Mouse (Mus musculus) liver, embryonic 11.5 days (tissue): ENCODE measurements around the gene Sdc1. TPM values are rescaled to one million over a fixed set of nuclear protein-coding genes. Genes with fewer than 3 reads are reported as not detected.

Experiments
- ATAC-seq: fragments of 200-750 bp; cut with Nextera tagmentation; replicated peaks from 2 replicates; pipeline ENCODE4 v1.8.0; 2017; ENCODE audit warnings: moderate number of reproducible peaks, mild to moderate bottlenecking, moderate TSS enrichment, moderate library complexity; ENCODE audit not compliant: low FRiP score
- DNase-seq: peaks from one replicate; pipeline ENCODE4 v3.0.0-alpha.2; 2017; ENCODE audit warnings: low spot score
- H3K27ac ChIP-seq: fragments of 300-500 bp; sonication (generic); 2 replicates; pipeline ENCODE4 v1.5.1; 2014; ENCODE audit warnings: mild to moderate bottlenecking, low read depth, low read length, control low read depth
- H3K27me3 ChIP-seq: fragments of 300-500 bp; sonication (generic); replicated peaks from 2 replicates; pipeline ENCODE4 v1.6.1; 2014; ENCODE audit warnings: low read length, mixed read lengths; ENCODE audit not compliant: control insufficient read depth, insufficient read depth
- H3K36me3 ChIP-seq: fragments of 300-500 bp; sonication (generic); 2 replicates; pipeline ENCODE4 v1.6.1; 2014; ENCODE audit warnings: mild to moderate bottlenecking, low read length, moderate library complexity, mixed read lengths; ENCODE audit not compliant: control insufficient read depth, insufficient read depth
- H3K4me1 ChIP-seq: fragments of 300-500 bp; sonication (generic); replicated peaks from 2 replicates; pipeline ENCODE4 v1.6.1; 2014; ENCODE audit warnings: low read length, mixed read lengths; ENCODE audit not compliant: control insufficient read depth, insufficient read depth
- H3K4me2 ChIP-seq: fragments of 300-500 bp; sonication (generic); 2 replicates; pipeline ENCODE4 v1.6.1; 2014; ENCODE audit warnings: mild to moderate bottlenecking, control low read depth, moderate library complexity
- H3K4me3 ChIP-seq: fragments of 300-500 bp; sonication (generic); 2 replicates; pipeline ENCODE4 v1.5.1; 2014; ENCODE audit warnings: low read depth, low read length, control low read depth
- H3K9ac ChIP-seq: fragments of 300-500 bp; sonication (generic); 2 replicates; pipeline ENCODE4 v1.6.1; 2014; ENCODE audit warnings: low read depth, low read length, control low read depth
- H3K9me3 ChIP-seq: fragments of 300-500 bp; sonication (generic); 2 replicates; pipeline ENCODE4 v1.6.1; 2016; ENCODE audit warnings: low read length, inconsistent platforms, mixed read lengths; ENCODE audit not compliant: control insufficient read depth
- WGBS: fragments of 180-500 bp; shearing (Covaris S2); extraction: QIAGEN DNeasy Blood & Tissue Kit; methylation state at CpG from one replicate; pipeline ENCODE4 v1.1.7; 2014; 5-methylcytosine and 5-hydroxymethylcytosine counted together
- polyA plus RNA-seq: library from polyadenylated mRNA; unstranded; fragments of >200 nt; fragmentation: Nextera tagmentation; extraction: Ambion mirVana; gene quantifications from 2 replicates; pipeline ENCODE4 v1.2.1, GENCODE M21; 2014

Gene Sdc1
- polyA plus RNA-seq, 1 experiment from 2014 or later = 50.2 TPM

DNA sequence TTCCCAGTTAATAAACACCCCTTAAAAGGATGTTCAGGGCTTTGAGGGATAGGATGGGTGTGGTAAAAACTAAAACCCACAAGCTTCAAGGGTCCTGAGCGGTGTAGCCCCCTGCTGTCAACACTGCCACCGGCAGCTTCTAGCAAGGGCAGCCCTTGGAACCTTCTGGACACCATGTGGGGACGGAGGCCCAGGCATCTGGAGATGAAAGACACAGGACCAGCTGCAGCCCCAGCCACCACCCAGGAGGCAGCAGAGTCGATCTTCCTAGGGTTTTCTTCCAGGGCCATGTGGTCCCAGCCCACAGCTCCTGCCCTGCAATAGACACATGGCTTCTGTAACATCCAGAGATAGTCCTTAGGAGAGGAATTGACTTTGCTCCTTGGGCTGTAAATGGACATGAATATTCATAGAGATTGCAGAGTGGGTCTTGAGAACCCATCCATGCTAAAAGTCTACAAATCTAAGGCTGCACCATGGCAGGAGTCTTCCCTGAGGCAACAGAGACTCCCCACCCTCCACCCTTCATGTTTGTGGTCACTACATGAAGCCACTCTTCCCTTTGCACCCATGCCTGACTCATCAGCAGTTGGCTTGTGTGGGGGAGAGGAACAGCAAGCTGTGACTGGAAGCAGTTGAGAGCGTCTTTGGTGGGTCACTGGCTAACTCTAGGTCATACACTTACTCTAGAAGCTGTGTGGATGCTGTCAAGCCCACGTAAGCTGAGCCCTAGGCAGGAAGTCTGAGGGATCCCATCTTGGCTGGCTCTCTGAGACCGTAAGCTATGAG, 34.0 kb downstream of the Sdc1 start:
- no peak for ATAC-seq
- no peak overlapping the region for H3K4me3 ChIP-seq
- no peak overlapping the region for H3K27ac ChIP-seq
- H3K9ac ChIP-seq = no peak overlapping the region
- no peak overlapping the region for H3K4me2 ChIP-seq
- no peak for DNase-seq
- no peaks in the 10 kb centered on the region for H3K36me3 ChIP-seq
- H3K9me3 ChIP-seq = no peaks in the 10 kb centered on the region
- 66% methylated on average over 7 of the region's 7 CpGs for WGBS
- H3K4me1 ChIP-seq = no peaks in the 10 kb centered on the region
- no peaks in the 10 kb centered on the region for H3K27me3 ChIP-seq

DNA sequence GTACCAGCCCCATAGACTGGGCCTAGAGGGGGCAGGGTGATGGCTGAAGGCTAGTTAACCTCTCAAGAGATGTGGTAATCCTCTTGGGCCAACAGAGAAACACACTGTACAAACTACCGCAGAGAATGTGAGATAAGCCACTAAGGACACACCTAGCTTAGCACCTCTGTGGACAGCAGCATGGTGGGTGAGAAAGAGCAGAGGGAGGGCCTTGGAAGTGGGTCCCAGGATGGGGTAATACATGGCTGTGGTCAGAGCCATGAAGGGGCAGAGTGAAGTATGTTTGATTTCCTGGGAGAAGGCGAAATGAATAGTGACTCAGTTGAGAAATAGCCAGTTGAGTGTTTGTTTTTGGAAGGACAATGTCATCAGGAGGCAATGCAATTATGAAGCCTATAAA, 38.0 kb downstream of the Sdc1 start:
- DNase-seq (no peak), ATAC-seq (no peak)

GRCm38 (mm10) chr12:8809626-8810025, 38.5 kb downstream of the Sdc1 start:
- ATAC-seq (no peak), DNase-seq (no peak)
- H3K9me3 ChIP-seq = no peaks in the 10 kb centered on the region
- H3K4me3 ChIP-seq = no peak overlapping the region
- WGBS = 81% methylated on average over 6 of the region's 6 CpGs
- H3K27me3 ChIP-seq = no peaks in the 10 kb centered on the region
- no peaks in the 10 kb centered on the region for H3K36me3 ChIP-seq
- no peak overlapping the region for H3K4me2 ChIP-seq
- peaks cover 3% of the 10 kb centered on the region; the same call in 1 of the 2 replicates for H3K4me1 ChIP-seq
- no peak overlapping the region for H3K27ac ChIP-seq
- H3K9ac ChIP-seq = no peak overlapping the region

More for the DNA sequence above, 38.0 kb downstream of the Sdc1 start:
- Histone ChIP-seq H3K4me2 (no peak overlapping the region), H3K36me3 (no peaks in the 10 kb centered on the region), H3K27me3 (no peaks in the 10 kb centered on the region), H3K4me3 (no peak overlapping the region), H3K9me3 (no peaks in the 10 kb centered on the region), H3K9ac (no peak overlapping the region), H3K27ac (no peak overlapping the region), H3K4me1 (peaks cover 3% of the 10 kb centered on the region; the same call in 1 of the 2 replicates)
- 44% methylated on average over 2 of the region's 2 CpGs for WGBS

GRCm38 (mm10) chr12:8810966-8811365, 39.8 kb downstream of the Sdc1 start:
- Histone ChIP-seq H3K9me3 (no peaks in the 10 kb centered on the region), H3K9ac (no peak overlapping the region), H3K4me1 (peaks cover 3% of the 10 kb centered on the region; the same call in 1 of the 2 replicates), H3K27me3 (no peaks in the 10 kb centered on the region), H3K27ac (no peak overlapping the region), H3K4me2 (no peak overlapping the region), H3K4me3 (no peak overlapping the region), H3K36me3 (no peaks in the 10 kb centered on the region)
- DNase-seq (no peak), ATAC-seq (peak; percentile 36; the same call in 1 of the 2 replicates)
- WGBS = 36% methylated on average over 2 of the region's 2 CpGs

DNA sequence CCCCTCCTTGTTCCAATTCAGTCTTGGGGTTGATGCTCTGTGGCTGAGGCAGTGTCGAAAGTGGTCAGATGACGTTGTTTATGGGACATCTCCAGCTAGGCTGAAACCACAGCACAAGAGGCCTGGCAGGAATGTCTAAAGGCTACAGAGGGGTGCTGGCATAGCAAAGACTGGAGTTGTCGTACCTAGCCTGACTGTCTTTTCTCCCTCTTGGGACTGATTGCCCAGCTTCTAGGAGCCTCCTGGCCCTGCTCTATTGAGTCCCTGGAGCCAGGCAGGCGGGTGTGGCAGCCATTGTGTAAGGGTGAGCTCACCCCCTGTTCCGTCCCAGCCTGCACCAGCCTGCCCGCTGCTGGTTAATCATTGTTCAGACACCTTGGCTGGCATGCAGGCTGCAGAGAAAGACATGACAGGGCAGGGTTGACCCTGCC, 40.3 kb downstream of the Sdc1 start:
- ATAC-seq = peak; percentile 39; the same call in 1 of the 2 replicates

GRCm38 (mm10) chr12:8811894-8812560, 40.9 kb downstream of the Sdc1 start:
- no peak overlapping the region for H3K4me3 ChIP-seq
- H3K27me3 ChIP-seq = no peaks in the 10 kb centered on the region

More for the DNA sequence above, 40.3 kb downstream of the Sdc1 start:
- Histone ChIP-seq H3K9me3 (no peaks in the 10 kb centered on the region), H3K9ac (no peak overlapping the region), H3K4me1 (peaks cover 3% of the 10 kb centered on the region; the same call in 1 of the 2 replicates), H3K4me3 (no peak overlapping the region), H3K4me2 (no peak overlapping the region), H3K27ac (no peak overlapping the region), H3K36me3 (no peaks in the 10 kb centered on the region), H3K27me3 (no peaks in the 10 kb centered on the region)
- 61% methylated on average over 6 of the region's 6 CpGs for WGBS
- peak; percentile 36 for DNase-seq

DNA sequence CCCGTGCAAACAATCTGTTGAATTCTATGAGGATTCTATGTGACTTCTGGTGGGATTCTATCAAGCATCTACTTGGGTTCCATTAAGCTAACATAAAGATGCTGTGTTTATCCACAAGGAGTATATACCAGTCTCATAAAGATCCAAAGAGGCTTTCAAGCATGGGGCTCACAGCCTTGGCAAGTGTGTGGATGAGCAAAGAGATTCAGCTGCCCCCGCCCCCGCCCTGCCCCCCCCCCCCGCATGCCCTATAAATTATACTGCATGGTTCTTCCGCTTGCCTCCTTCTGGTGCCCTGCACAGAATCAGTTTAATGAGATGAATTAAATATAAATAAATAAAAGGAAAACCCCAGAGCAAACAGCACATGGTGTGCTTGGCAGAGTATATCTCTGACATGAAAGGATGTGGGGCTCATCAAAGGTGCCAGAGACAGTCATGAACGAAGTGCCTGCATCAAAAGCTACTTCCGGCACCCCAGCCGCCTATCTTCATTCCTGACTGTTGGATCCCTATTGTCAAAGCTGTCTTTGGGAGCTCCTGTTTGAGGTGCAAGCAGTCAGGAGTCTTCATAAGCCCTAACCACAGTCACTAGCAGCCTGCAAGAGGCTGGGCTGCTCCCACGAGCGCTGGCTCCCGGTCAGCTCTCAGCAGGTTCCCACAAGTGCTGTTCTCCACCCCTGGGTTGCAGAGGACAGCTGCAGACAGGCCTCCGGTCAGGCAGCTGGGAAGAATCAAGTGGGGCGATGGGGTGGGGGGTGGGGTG, 46.5 kb downstream of the Sdc1 start:
- Histone ChIP-seq H3K4me1 (no peaks in the 10 kb centered on the region), H3K4me3 (no peak overlapping the region), H3K36me3 (no peaks in the 10 kb centered on the region), H3K4me2 (no peak overlapping the region), H3K27ac (no peak overlapping the region), H3K9ac (no peak overlapping the region), H3K27me3 (no peaks in the 10 kb centered on the region), H3K9me3 (no peaks in the 10 kb centered on the region)
- ATAC-seq (no peak), DNase-seq (no peak)
- WGBS = 32% methylated on average over 13 of the region's 13 CpGs

More at GRCm38 (mm10) chr12:8811894-8812560, 40.9 kb downstream of the Sdc1 start:
- Histone ChIP-seq H3K9me3 (no peaks in the 10 kb centered on the region), H3K4me1 (peaks cover 3% of the 10 kb centered on the region; the same call in 1 of the 2 replicates), H3K4me2 (no peak overlapping the region), H3K36me3 (no peaks in the 10 kb centered on the region), H3K27ac (no peak overlapping the region), H3K9ac (no peak overlapping the region)
- WGBS = 87% methylated on average over 5 of the region's 5 CpGs
- ATAC-seq (no peak), DNase-seq (no peak)

- H3K9me3 ChIP-seq = no peaks in the 10 kb centered on the region
- ATAC-seq (no peak), DNase-seq (no peak)
- H3K4me2 ChIP-seq = no peak overlapping the region
- H3K4me1 ChIP-seq = no peaks in the 10 kb centered on the region
- no peak overlapping the region for H3K27ac ChIP-seq
- WGBS = 45% methylated on average over 3 of the region's 3 CpGs
- H3K27me3 ChIP-seq = no peaks in the 10 kb centered on the region
- H3K4me3 ChIP-seq = no peak overlapping the region
- no peaks in the 10 kb centered on the region for H3K36me3 ChIP-seq
- H3K9ac ChIP-seq = no peak overlapping the region
Measured at GRCm38 (mm10) chr12:8818233-8818672, 47.1 kb downstream of the Sdc1 start.
